Mouse (Mus musculus): ENCODE results near the gene 4933428G20Rik. TPM values are rescaled to one million over a fixed set of nuclear protein-coding genes. Genes with fewer than 3 reads are reported as not detected.

Gene 4933428G20Rik
- polyA plus RNA-seq, 1 experiment from 2014 or later: 0.54 TPM

- no peak overlapping the region for H3K4me3 ChIP-seq
- no peaks in the 10 kb centered on the region for H3K9me3 ChIP-seq
- no peak overlapping the region for H3K27ac ChIP-seq (replicated peaks)
- 0 out of 2 replicates have a peak, but pooled peaks cover 9% of the 10 kb centered on the region for H3K27me3 ChIP-seq (replicated peaks; ENCODE audit: low read depth, poor library complexity, severe bottlenecking)
- peaks cover 16% of the 10 kb centered on the region for H3K4me1 ChIP-seq
- WGBS: 76% methylated on average over 3 of the region's 3 CpGs
- DNase-seq (ENCODE audit: low spot score): no peak
- H3K36me3 ChIP-seq (replicated peaks): peaks cover 65% of the 10 kb centered on the region
These were observed 12.5 kb downstream of the 4933428G20Rik start for GRCm38 (mm10) chr11:97487656-97488055.

DNA sequence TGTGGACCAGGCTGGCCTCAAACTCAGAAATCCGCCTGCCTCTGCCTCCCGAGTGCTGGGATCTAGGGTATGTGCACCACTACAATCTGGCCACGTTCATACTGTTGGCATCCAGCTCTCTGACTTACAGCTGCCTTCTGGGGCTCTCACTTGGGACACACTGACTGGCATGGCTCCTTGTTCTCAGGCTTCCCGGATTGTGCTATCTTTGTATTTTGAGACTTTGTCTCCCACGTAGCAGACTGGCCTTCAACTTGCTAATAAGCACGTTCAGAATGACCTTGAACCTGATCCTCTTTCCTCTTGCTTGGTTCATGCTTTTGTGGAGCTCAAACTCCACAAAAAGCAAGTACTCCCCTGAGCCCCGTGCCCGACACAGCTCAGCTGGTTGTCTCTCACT is 14.5 kb downstream of the 4933428G20Rik start:
- H3K27ac ChIP-seq (replicated peaks): no peak overlapping the region
- DNase-seq (ENCODE audit: low spot score): no peak
- no peaks in the 10 kb centered on the region for H3K27me3 ChIP-seq (replicated peaks; ENCODE audit: low read depth, poor library complexity, severe bottlenecking)
- no peaks in the 10 kb centered on the region for H3K9me3 ChIP-seq
- WGBS: 86% methylated on average over 8 of the region's 8 CpGs
- peaks cover 8% of the 10 kb centered on the region for H3K4me1 ChIP-seq
- peaks cover 61% of the 10 kb centered on the region for H3K36me3 ChIP-seq (replicated peaks)
- no peak overlapping the region for H3K4me3 ChIP-seq

DNA sequence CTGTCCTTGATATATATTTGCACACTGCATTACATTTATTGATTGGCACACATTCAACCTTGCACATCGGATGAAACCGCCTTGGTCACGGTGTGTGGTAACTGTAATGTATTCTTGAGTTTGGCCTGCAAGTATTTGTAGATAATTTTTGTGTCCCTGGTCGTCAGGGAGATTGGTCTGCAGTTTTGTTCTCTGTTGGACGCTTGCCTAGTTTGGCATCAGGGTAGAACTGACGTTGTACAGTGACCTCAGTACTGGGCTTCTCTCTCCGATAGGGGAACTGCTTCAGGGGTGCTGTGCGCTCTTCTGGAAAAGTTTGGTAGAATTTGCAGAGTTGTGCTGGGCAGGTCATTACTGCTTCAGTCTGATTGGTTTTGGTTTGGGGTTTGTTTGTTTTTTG is 20.3 kb downstream of the 4933428G20Rik start:
- no peak for DNase-seq (ENCODE audit: low spot score)
- Histone ChIP-seq H3K4me3 (no peak overlapping the region), H3K36me3 (replicated peaks) (peaks cover 80% of the 10 kb centered on the region), H3K9me3 (no peaks in the 10 kb centered on the region), H3K27ac (replicated peaks) (no peak overlapping the region), H3K4me1 (peaks cover 3% of the 10 kb centered on the region; the same call in 1 of the 2 replicates), H3K27me3 (replicated peaks; ENCODE audit: low read depth, poor library complexity, severe bottlenecking) (no peaks in the 10 kb centered on the region)
- WGBS: 94% methylated on average over 8 of the region's 8 CpGs

DNA sequence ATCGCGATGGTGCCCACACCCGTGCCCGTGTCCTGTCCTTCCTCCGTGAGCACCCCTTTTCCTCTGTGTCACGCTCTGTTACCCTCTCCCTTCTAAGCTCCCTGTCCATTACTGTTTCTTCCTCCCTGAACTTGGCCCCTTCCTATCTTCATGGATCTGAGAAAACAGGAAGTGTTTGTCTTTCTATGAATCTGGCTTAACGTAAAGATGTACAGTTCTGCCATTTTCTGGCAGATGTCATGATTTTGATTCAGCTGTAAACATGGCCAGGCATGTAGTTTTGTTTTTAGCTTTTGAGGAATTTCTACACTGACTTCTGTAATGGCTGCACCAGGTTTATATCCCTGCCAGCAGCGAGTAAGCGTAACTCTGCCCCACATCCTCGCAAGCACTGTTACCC is 21.1 kb downstream of the 4933428G20Rik start:
- DNase-seq (ENCODE audit: low spot score): no peak
- Histone ChIP-seq H3K4me1 (peaks cover 3% of the 10 kb centered on the region; the same call in 1 of the 2 replicates), H3K36me3 (replicated peaks) (peaks cover 80% of the 10 kb centered on the region), H3K9me3 (no peaks in the 10 kb centered on the region), H3K27me3 (replicated peaks; ENCODE audit: low read depth, poor library complexity, severe bottlenecking) (no peaks in the 10 kb centered on the region), H3K4me3 (no peak overlapping the region), H3K27ac (replicated peaks) (no peak overlapping the region)
- WGBS: 91% methylated on average over 10 of the region's 10 CpGs

GRCm38 (mm10) chr11:97478345-97478744 is 21.8 kb downstream of the 4933428G20Rik start:
- peaks cover 86% of the 10 kb centered on the region for H3K36me3 ChIP-seq (replicated peaks)
- H3K9me3 ChIP-seq: no peaks in the 10 kb centered on the region
- WGBS: 85% methylated on average over 6 of the region's 6 CpGs
- no peaks in the 10 kb centered on the region for H3K27me3 ChIP-seq (replicated peaks; ENCODE audit: low read depth, poor library complexity, severe bottlenecking)
- H3K27ac ChIP-seq (replicated peaks): no peak overlapping the region
- no peak for DNase-seq (ENCODE audit: low spot score)
- peaks cover 3% of the 10 kb centered on the region; the same call in 1 of the 2 replicates for H3K4me1 ChIP-seq
- no peak overlapping the region for H3K4me3 ChIP-seq

DNA sequence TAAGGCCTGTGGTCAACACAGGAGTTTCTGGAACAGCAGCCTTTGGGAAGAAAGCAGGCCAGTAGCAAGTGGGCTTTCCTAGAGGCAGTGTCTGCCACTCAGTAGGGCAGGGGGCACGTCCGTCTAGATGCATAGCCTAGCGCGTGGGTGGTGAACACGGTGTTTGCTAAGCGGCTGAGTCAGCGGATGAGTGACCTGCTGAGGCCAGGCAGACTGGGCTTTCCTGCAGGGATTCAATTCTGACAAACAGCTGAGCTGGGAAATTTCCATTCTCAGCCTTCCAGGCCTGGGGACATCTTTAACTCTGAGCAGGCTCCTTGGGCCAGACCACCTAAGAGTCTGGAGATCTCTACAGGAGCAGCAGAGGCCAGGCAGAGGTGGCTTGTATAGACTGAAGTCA is 22.7 kb downstream of the 4933428G20Rik start:
- Histone ChIP-seq H3K27me3 (replicated peaks; ENCODE audit: low read depth, poor library complexity, severe bottlenecking) (no peaks in the 10 kb centered on the region), H3K4me3 (no peak overlapping the region), H3K9me3 (no peaks in the 10 kb centered on the region), H3K4me1 (peaks cover 3% of the 10 kb centered on the region; the same call in 1 of the 2 replicates), H3K27ac (replicated peaks) (no peak overlapping the region), H3K36me3 (replicated peaks) (peaks cover 86% of the 10 kb centered on the region)
- no peak for DNase-seq (ENCODE audit: low spot score)
- 81% methylated on average over 7 of the region's 7 CpGs for WGBS

DNA sequence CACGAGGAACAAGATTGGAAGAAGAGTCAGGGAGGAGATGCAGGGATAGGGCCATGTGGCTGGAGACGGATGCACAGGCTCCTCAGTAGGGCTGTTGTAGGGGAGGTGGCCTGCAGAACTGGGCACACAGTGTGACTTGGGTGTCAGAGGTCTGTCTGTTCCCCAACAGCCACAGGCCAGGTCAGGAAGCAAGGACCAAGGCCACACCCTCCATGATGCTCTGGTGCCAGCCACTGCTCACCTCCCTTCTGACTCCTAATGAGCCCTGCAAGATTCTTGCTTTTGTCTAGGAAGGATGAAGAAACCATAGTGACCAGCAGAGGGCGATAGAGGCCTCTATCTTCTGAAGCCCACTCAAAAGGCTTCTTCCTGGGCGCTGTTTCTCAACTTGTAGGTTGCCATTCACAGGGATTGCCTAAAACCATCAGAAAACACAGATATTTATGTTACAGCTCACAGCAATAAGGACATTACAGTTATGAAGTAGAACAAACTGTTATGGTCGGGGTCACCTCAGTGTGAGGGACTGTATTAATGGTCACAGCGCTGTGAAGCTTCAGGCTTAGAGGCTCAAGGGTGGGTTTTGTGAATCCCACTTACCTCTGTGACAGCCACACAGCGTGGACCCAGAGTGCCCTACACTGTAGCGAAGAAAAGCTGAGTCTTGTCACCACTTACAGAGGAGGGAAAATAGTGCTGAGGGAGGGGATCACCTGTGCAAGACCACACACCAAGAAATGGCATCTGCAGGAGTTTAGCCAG is 23.6 kb downstream of the 4933428G20Rik start:
- DNase-seq (ENCODE audit: low spot score): peak; percentile 75
- Histone ChIP-seq H3K4me3 (no peak overlapping the region), H3K36me3 (replicated peaks) (peaks cover 87% of the 10 kb centered on the region), H3K4me1 (peaks cover 3% of the 10 kb centered on the region; the same call in 1 of the 2 replicates), H3K27me3 (replicated peaks; ENCODE audit: low read depth, poor library complexity, severe bottlenecking) (no peaks in the 10 kb centered on the region), H3K9me3 (no peaks in the 10 kb centered on the region), H3K27ac (replicated peaks) (0 out of 2 replicates have a peak overlapping the region, but pooled peaks have one; percentile 1)
- WGBS: 66% methylated on average over 8 of the region's 8 CpGs

DNA sequence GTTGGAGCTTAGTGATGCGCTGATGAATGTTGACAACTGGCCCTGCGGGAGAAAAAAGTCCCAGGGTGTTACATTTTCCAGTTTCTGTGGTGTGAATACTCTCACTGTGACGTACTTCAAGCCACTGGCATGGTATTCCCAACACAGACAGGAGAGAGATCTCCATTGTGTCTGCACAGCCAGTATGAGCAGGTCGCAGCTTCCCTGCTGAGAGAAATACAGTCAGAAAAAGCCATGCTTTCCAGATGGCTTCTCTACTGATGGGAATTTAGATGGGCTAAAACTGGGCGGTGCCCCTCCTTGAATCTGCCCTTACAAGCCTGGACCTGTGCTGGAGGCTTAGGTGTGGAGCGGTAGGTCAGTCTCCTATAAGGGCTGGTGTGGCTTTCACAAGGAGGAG is 28.9 kb downstream of the 4933428G20Rik start:
- DNase-seq (ENCODE audit: low spot score): no peak
- H3K27ac ChIP-seq (replicated peaks): no peak overlapping the region
- peaks cover 86% of the 10 kb centered on the region for H3K36me3 ChIP-seq (replicated peaks)
- H3K9me3 ChIP-seq: no peaks in the 10 kb centered on the region
- H3K27me3 ChIP-seq (replicated peaks; ENCODE audit: low read depth, poor library complexity, severe bottlenecking): no peaks in the 10 kb centered on the region
- H3K4me3 ChIP-seq: no peak overlapping the region
- H3K4me1 ChIP-seq: no peaks in the 10 kb centered on the region; the same call in 1 of the 2 replicates
- 81% methylated on average over 6 of the region's 6 CpGs for WGBS

GRCm38 (mm10) chr11:97469828-97470227 is 30.3 kb downstream of the 4933428G20Rik start:
- 93% methylated on average over 7 of the region's 7 CpGs for WGBS
- Histone ChIP-seq H3K27me3 (replicated peaks; ENCODE audit: low read depth, poor library complexity, severe bottlenecking) (0 out of 2 replicates have a peak, but pooled peaks cover 2% of the 10 kb centered on the region), H3K9me3 (no peaks in the 10 kb centered on the region), H3K4me3 (no peak overlapping the region), H3K36me3 (replicated peaks) (peaks cover 86% of the 10 kb centered on the region), H3K4me1 (0 out of 2 replicates have a peak, but pooled peaks cover 3% of the 10 kb centered on the region), H3K27ac (replicated peaks) (no peak overlapping the region)
- DNase-seq (ENCODE audit: low spot score): no peak

DNA sequence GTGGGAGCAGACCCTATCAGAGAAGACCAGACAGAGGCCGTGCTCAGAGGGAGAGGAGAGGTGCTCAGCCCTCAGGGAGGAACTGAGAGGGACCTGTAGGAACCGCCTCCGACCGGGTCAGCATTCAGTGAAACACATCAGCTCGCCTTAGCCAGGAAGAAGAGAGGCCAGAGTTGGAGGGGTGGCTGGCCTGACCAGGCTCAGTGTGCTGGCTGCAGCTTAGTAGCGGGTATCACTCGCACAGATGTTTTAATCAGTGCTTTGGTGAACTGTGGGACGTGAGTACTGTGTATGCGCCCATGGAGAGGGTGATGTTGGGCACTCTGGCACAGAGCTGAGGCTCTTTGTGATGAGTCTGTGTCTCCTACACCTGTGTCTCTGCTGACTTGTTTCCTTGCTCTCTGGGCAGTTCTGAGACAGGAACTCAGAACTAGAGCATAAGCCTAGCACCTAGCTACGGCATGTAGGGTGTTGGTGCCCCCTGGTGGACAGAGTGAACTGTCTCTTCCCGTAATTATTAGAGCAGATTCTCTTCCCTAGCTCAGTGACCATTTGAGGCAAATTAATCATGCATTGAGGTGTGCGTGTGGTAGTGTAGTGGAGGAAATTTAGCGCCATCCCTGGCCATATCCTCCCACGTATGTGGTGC is 31.4 kb downstream of the 4933428G20Rik start:
- Histone ChIP-seq H3K4me3 (no peak overlapping the region), H3K4me1 (0 out of 2 replicates have a peak, but pooled peaks cover 4% of the 10 kb centered on the region), H3K27me3 (replicated peaks; ENCODE audit: low read depth, poor library complexity, severe bottlenecking) (peaks cover 13% of the 10 kb centered on the region), H3K36me3 (replicated peaks) (peaks cover 86% of the 10 kb centered on the region), H3K27ac (replicated peaks) (no peak overlapping the region), H3K9me3 (no peaks in the 10 kb centered on the region)
- WGBS: 46% methylated on average over 14 of the region's 14 CpGs
- DNase-seq (ENCODE audit: low spot score): peak; percentile 85

- Histone ChIP-seq H3K27ac (replicated peaks) (no peak overlapping the region), H3K4me3 (no peak overlapping the region), H3K4me1 (peaks cover 9% of the 10 kb centered on the region; the same call in 1 of the 2 replicates), H3K27me3 (replicated peaks; ENCODE audit: low read depth, poor library complexity, severe bottlenecking) (peaks cover 33% of the 10 kb centered on the region), H3K36me3 (replicated peaks) (peaks cover 86% of the 10 kb centered on the region), H3K9me3 (no peaks in the 10 kb centered on the region)
- 86% methylated on average over 10 of the region's 10 CpGs for WGBS
- no peak for DNase-seq (ENCODE audit: low spot score)
These were observed 33.5 kb downstream of the 4933428G20Rik start for GRCm38 (mm10) chr11:97466444-97467160.

DNA sequence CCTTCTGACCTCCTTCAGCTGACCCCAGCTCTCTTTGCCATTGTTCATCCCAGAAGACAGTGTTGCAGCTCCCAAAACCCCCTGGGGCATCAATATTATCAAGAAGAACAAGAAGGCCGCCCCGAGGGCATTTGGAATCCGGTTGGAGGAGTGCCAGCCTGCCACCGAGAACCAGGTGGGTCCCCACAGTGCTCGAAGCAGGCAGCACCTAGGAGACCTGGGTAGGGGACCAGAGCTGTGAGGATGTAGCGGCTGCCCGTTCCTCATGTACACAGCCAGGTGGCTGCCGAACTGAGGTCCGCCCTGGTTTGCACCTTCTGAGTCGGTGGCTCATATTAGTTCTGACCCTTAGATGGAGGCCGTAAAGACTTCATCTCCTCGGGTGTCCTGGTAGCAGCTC is 34.2 kb downstream of the 4933428G20Rik start:
- no peak for DNase-seq (ENCODE audit: low spot score)
- H3K9me3 ChIP-seq: no peaks in the 10 kb centered on the region
- 84% methylated on average over 12 of the region's 12 CpGs for WGBS
- H3K4me3 ChIP-seq: no peak overlapping the region
- peaks cover 35% of the 10 kb centered on the region for H3K27me3 ChIP-seq (replicated peaks; ENCODE audit: low read depth, poor library complexity, severe bottlenecking)
- peaks cover 9% of the 10 kb centered on the region; the same call in 1 of the 2 replicates for H3K4me1 ChIP-seq
- H3K27ac ChIP-seq (replicated peaks): no peak overlapping the region
- peaks cover 86% of the 10 kb centered on the region for H3K36me3 ChIP-seq (replicated peaks)
